Mouse (Mus musculus) A20 (cell line): Measurements from ENCODE around the gene Bsn.
A peak's percentile ranks its signal among the peaks of the same experiment; 100 is the strongest.

ENCODE experiments used
- DNase-seq: peaks from one replicate; pipeline ENCODE4 v3.0.0-alpha.2; 2011; ENCODE audit warnings: low read depth, low spot score

Gene Bsn

DNA sequence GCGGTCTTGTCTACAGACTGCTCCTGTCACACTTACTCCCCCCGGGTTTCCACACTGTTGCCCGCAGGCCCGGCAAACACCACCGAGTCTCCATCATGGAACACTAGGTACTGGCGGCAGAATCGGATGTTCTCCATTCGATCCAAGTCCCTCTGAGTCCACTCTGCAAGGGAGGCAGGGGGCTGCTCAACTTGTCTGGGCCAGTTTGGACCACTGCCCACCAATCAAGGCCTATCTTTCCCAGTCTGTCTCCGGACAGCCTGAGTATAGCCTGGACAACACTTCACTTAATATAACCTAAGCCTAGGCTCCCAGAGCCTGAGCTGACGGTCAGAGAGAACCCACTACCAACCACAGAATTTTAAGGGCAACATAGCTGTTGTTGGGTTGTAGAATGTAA is 96.6 kb downstream of the Bsn start:
- DNase-seq, result peak; percentile 35

DNA sequence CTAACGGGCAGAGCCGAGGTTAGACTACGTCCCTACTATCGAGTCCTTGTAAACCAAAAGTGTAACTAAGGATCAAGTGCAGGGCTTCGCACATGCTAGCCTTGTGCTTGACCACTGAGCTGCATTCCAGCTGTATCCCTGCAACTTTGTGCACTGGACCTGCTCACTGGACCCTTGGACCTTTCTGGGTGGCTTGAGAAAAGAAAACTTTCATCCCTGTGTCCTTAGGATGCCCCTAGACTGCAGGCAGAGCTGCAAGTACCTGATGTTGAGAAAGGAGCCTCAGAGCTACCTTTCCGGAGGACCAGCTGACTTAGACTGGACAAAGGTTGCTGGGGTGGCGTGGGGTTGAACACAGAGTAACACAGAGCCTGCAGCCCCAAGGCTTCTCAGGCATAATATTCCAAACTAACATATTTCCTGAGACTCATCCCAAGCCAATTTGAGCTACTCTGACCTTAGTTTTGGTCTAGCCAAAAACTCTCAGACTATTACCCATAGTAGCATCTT is 99.5 kb downstream of the Bsn start:
- no peak for DNase-seq

DNA sequence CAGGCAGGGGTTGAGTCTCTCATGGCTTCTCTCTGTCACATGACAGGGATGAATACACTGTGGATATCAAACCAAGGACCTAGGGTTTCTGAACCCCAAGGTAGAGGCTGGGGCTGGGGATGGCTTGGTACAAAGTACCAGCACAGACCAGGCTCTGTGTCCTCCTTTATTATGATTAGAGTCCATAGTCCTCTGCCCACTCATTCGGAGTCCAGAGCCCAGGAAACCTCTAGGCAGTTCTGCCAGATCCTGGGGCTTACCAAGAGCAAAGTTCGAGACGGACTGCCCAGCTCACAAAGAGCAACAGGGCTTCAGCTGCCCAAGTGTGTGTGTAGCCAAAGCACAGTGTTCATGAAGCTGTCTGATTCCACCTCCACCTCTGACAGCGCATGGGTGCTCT is 104.9 kb downstream of the Bsn start:
- no peak for DNase-seq

DNA sequence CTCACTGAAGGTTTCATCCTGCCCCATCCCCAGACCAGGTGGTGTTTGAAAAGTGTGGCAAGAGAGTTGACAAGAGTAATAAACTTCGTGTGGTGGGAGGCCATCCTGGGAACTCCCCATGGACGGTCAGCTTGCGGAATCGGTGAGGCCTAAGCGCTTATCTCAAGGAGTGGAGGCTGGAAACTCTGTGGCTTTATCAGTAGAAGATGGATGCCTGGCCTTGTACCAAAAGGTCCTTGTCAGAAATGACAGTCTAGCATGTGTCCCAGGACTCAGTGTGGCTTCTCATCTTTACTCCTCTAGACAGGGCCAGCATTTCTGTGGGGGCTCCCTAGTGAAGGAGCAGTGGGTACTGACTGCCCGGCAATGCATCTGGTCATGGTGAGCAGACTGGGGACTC is 106.6 kb downstream of the Bsn start:
- DNase-seq, result no peak

DNA sequence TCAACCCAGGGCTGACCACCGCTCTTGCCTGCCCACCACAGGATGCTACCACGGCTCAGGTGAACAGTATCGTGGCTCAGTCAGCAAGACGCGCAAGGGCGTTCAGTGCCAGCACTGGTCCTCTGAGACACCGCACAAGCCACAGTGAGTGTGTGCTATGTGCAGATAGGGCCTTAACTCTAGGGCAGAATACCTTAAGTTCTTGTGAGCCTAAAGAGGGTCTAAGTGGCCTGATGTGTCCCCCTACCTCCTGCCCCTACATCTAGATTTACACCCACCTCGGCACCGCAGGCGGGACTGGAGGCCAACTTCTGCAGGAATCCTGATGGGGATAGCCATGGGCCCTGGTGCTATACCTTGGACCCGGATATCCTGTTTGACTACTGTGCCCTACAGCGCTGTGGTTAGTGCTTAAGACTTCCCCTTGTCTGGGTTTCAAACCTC is 107.2 kb downstream of the Bsn start, which contains the start of gene Rnf123:
Rnf123 (minus strand) TSS at position 359 of the 444 bp plus-strand sequence.
- no peak for DNase-seq

DNA sequence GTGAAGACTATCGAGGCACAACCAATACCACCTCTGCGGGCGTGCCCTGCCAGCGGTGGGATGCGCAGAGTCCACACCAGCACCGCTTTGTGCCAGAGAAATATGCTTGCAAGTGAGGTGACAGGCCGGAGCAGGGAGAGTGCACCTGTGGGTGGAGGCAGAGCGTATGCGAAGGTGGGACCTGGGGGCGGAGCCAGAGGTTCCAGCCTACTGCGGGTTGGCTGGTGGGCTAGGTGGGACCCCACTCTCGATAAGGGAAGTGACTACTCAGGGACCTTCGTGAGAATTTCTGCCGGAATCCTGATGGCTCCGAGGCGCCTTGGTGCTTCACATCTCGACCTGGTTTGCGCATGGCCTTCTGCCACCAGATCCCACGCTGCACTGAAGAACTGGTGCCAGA is 107.6 kb downstream of the Bsn start:
- DNase-seq, result no peak

DNA sequence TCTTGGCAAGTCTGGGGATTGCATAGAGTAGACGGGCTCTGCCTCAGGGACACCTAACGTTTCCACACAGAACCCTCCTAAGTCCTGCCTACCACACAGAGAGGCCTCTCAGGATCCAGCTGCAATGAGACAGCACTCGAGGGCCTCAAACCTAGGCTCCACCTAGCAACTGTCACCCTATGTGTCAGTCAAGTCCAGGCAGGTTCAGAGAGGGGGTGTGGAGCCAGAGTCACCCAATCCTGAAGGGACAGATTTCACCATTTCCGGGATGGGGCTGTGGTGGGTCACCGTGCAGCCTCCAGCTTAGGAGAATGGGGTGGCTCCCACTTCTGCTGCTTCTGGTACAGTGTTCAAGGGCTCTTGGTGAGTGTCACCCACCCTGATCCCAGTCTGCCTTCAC is 110.0 kb downstream of the Bsn start, which contains the start of gene Mst1:
Mst1 (plus strand) TSS at position 269 of the 400 bp plus-strand sequence.
- no peak for DNase-seq

DNA sequence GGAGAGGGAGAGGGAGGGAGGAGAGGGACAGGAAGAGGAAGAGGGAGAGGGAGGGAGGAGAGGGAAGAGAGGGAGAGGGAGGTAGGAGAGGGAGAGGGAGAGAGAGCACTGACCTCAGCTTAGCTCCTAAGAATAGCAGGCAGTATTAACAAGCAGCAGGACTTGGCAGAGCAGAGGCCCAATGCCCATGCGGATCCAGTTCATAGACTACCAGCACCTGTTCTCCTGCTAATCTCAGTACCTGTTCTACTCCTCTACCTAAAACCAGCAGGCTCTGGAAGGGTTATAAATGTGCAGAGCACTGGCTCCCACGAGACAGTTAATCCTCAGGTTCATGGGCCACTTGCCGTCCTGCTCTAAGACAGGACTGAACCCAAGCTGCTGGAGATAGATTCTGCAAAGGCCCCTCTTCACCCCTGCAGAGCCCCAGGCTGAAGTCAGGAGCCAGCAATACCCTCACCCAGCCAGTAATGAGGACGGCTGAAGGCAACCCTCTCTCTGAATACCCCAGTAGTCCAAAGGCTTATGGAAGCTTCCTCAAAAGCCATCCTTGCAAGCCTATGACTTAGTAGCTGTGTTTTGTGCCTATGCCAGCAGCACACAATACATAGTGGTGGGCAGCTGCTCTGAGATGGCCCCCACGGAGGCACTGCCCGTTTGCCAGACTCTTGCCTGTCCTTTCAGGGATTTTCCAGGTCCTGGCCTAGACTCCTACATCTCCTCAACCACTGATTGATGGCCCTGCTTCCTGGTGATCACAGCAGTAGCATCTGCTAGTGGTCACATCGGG is 116.8 kb downstream of the Bsn start:
- DNase-seq, result no peak

DNA sequence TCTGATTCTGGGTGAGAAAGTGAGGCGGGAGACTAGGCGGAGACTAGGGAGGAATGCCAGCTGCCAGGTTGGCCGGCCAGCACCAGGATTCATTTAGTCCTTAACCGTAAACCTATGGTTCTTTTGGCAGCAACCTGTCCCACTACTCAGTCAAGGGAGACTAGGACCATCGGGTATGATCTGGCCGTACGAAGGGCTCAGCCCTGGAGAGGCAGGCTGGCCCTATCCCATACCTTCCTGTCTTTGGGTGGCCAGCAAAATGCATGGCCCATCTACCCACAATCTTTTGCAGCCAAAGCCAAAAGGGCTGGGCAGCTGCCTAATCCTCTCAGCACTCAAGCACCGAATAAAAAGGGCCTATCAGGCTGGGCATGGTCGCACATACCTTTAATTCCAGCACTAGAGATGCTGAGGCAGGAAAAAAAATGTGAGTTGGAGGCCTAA is 117.7 kb downstream of the Bsn start:
- no peak for DNase-seq

DNA sequence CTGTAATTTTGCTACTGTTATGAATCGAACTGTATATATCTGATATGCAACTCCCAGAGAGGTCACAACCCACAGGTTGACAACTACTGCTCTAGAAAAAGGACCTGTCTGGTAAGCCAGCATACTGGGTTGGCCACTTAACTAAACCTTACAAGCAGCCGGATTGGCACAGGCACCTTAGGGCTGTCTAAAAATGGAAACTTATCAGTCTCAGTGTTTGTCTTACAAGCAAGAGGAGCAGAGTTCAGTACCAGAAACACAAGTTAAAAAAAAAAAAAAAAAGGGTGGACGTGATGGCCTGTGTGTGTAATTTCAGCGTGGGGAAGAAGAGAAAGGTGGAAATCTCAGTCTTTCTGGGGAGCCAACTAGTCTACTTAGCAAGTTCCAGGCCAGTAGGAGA is 118.4 kb downstream of the Bsn start:
- DNase-seq, result no peak

DNA sequence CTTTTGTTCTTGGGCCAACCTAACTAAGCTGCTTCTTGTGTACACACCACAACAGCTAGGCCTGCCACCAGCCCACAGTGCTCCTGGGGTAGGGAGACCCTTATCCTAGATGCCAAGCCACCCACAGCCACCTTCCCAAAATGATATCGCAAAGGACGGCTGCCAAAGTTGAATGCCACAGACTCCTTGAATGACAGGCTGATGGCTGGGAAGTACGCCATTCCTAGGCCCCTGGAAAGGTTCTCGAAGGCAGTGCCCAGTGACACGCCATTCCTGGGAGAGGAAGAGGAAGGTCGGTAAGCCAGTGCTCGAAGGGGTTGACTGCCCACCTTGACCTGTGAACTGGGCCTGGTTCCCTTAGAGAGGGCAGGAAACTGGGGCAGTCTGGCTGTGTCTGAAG is 120.7 kb downstream of the Bsn start:
- no peak for DNase-seq

DNA sequence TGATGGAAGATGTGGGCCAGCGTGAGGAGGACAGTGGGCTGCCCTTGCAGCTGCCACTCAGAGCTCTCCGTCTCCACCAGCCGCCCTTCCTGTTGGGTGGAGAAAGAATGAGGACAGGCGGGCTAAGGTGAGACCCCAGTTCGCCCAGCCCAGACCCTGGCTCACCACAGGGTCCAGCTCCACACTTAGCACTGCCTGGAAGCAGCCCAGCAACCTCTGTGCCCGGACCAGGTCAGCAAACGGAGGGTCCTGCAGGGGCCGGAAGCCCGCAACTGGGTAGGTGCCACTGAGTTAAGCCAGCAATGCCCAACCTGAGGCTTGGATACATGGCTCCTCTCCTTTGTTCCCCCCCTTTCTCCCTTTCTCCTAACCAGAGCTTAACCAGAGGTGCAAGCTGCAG is 121.2 kb downstream of the Bsn start:
- DNase-seq, result no peak

DNA sequence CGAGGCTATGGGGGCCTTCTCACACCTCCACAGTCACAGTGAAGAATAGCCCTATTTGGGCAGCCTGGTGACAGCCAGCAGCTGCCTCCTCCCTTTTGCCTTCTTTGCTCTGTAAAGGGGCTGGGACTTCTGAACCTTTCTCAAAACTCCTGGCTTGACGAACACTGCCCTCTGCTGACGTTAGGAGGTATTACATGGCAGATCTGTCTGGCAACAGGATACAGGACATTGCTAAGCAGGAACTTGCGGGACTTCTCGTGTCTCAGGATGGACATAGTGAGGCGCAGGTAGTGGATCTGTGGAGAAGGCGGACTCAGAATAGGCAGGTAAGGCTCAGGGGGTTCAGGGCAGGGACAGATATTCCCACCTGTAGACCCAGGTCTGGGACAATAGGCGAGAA is 122.3 kb downstream of the Bsn start:
- peak; percentile 77 for DNase-seq

DNA sequence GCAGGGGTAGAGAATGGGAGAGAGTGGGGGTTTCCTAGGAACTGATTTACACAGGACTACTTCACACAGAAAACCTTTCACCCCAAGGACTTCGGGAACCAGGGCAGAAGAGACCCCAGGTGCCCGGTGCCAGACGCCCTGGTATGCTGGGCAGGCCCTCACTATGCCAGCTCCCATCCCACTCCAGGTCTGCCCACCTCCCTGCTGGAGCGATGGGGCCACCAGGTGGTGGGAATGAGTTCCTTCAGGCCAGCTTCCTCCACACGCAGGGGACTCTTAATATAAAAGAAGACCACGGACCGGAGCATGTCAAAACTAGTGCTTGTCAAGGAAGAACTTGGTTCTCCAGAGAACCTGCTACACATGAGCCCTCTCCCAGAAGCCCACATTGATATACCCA is 123.0 kb downstream of the Bsn start:
- DNase-seq, result no peak

DNA sequence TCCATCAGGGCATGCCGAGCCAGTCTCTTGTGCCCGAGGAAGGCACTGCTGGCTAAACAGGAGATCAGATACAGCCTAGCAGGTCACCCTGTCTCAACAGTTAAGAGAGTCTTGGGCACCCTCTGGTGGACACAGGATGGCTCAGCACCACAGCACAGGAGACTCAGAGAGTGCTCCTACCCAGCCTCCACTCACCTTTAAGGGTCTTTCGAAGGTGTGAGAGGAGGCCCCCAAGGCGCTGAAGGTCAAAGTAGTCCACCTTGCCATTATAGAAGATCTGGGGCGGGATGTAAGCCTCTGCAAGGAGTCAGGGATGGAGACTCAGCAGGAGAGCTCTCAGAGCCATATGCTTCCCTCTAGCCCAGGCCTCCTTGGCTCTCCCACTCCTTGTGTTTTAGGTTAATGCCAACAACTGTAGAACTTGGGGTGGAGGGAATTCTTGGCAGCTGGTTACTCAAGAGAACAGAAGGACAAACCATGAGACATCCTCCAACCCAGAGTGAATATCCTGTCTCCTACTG is 124.6 kb downstream of the Bsn start:
- DNase-seq, result peak; percentile 52

DNA sequence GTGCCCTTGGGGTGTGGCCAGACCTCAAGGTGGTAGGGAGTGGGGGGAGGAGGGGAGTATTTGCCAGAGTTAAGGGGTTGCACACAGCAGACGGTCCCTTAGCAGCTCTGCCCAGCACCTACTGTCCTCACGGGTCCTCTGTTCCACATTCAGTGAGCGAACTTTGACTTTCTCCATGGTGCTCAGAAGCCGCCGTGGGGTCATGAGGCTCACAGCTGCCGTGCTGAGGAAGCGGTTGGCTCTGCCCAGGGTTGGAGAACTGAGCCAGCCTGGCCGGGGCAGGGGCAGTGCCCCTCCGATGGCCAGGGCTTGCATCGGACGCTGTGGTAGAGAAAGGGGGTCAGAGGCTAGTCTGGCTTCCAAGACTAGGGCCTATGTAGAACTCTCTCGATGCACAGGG is 126.8 kb downstream of the Bsn start:
- DNase-seq, result no peak

DNA sequence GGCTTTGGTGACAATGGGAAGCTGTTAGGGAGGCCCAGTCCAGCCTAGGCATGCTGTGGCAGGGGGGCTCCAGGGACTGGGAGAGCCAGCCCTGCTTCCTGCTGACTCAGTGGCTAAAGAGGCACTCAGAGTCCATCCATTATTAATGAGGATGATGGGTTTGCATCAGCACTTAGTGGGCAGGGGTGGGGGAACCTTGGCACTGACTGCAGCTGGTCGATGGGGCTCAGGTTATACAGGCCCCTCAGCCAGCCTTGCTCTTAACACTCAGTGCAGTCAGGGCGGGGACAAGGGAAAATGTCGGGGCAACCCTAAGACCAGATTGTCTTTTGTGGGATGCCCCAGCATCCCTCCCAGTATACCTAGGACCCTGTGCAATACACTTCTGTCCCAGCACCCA is 128.0 kb downstream of the Bsn start:
- no peak for DNase-seq

DNA sequence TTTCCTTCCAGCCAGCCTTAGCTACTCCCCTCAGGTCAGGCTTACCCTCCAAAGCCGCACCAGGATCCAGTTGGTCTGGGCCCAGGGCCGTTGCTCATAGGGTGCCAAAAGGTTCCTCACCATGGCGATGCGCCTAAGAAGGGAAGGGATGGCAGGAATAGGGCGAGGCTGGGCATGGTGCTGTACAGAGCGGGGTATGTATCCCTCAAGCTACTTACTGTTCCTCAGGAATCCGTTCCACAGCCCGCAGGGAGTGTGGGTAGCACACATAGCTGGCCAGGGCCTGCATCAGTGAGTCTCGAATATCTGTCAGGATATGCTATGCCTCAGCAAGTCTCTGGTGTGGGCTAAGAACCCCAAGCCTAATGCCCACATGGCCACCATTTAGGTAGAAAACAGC is 131.9 kb downstream of the Bsn start:
- DNase-seq, result no peak

DNA sequence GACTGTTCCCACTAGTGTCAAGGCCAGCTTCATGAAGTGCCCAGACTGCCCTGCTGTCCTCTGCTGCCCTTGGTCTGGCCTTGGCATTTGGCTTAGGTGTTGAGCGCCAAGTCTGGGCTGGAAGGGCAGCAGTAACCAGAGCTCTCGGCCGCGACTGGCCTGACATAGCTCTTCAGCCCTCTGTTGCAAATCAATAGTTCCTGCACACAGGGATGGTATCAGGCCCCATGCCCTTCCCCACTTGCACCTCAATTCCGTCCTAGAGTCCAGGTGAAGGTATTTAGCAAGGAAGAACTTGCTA is 133.0 kb downstream of the Bsn start:
- no peak for DNase-seq

DNA sequence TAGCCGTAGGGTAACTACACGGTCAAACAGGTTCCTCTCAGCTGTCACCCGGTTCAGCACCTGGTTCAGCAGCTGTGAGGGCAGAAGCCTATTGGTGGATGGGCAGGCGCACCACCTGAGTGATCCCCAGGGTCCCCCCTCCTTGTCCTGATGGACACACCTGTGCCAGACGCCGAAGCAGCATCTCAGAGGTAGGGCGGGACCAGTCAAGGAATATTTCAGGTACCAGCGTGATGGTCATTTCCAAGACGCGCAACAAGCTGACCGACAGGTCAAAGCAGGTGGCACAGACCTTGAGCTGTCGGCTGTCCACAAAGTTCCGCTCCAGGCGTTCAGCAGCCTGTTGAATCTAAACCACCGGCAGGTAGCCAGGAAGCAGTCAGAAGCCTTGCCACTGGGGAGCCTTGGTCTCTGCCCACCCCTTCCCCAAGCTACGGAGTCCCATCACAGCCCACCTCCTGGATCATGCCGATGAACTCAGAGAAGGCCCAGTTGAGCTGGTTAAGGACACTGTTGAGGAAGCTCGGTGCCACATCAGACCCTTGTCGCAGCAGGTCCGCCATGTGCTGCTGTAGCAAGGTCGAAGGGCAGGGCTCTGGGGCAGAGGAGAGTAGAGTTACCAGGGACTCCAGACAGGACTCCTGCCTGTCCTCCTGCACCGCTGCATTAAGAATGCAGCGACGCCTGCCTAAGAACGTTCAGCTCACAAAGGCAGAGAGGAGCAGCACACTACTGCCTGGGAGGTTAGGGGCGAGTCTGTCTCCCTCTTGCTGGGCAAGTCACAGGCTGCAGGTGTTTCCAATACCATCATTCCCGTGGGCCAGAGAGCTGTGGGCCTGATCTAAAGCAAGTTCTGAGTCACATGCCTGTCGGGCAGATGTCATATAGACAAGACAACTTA is 133.6 kb downstream of the Bsn start:
- DNase-seq, result no peak

DNA sequence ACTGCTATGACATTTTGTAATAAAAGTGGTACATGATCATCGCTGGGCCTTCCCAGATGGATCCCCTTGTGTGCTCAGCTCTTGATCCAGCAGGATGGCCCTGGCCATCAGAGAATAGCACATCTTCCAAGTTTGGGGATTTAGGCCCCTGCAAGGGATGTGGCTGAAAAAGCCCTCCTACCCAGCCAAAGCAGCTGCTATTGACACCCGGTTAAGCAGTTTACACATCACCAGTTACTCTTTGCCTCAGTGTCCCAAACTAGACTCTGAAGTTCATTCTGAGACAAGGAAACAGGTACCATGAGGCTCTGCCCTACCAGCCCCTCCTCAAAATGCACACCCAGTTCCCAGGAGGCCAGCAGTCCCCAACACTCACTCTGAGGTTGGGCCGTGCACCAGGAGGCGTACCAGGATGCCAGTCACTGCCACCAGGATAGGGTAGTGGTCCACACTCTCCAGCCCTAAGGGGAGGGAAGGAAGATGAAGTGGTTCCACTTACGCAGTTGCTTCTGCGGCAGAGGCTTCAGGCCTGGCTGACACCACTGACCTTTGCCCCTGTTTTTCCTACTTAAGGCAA is 134.4 kb downstream of the Bsn start:
- no peak for DNase-seq

DNA sequence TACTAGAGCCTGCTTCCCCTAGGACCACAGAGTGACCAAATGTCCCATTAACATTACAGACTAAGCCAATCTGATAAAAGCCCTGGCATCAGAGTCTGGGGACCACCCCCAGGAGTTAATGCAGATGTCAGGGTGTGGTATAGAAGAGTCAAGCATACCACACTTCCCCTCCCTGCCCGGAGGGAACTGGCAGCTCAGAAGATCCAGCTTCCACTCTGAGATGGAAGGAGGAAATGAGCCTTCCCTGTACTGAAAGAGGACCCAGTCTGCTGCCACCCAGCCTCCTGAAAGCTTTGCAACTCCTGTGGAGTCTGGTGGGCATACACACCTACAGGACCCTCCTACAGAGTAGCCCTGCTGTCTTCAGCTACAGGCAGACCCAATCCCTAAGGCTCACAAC is 135.1 kb downstream of the Bsn start:
- DNase-seq, result no peak
